Mouse (Mus musculus) heart, postnatal 0 days (tissue): Measurements from ENCODE around the gene Trim29. TPM values are rescaled to one million over a fixed set of nuclear protein-coding genes. Genes with fewer than 3 reads are reported as not detected.
A peak's percentile ranks its signal among the peaks of the same experiment; 100 is the strongest.

Source experiments
- ATAC-seq: fragments of 200-750 bp; cut with Nextera tagmentation; 2 replicates; pipeline ENCODE4 v1.8.0; 2017; ENCODE audit warnings: low read depth, moderate number of reproducible peaks, moderate library complexity; ENCODE audit not compliant: insufficient read depth
- DNase-seq: peaks from one replicate; pipeline ENCODE4 v3.0.0-alpha.2; 2016; ENCODE audit warnings: low spot score
- H3K27ac ChIP-seq: fragments of 300-500 bp; sonication (generic); 2 replicates; pipeline ENCODE4 v1.5.1; 2014; ENCODE audit warnings: low read depth, mild to moderate bottlenecking
- H3K27me3 ChIP-seq: fragments of 300-500 bp; sonication (generic); 2 replicates; pipeline ENCODE4 v1.6.1; 2014; ENCODE audit warnings: low read length, mixed read lengths; ENCODE audit not compliant: control insufficient read depth, insufficient read depth
- H3K36me3 ChIP-seq: fragments of 300-500 bp; sonication (generic); replicated peaks from 2 replicates; pipeline ENCODE4 v1.6.1; 2014; ENCODE audit warnings: low read length, mixed read lengths; ENCODE audit not compliant: control insufficient read depth, insufficient read depth
- H3K4me1 ChIP-seq: fragments of 300-500 bp; sonication (generic); 2 replicates; pipeline ENCODE4 v1.6.1; 2014; ENCODE audit warnings: antibody characterized with exemption; ENCODE audit not compliant: control insufficient read depth, insufficient read depth
- H3K4me2 ChIP-seq: fragments of 300-500 bp; sonication (generic); 2 replicates; pipeline ENCODE4 v1.6.1; 2014; ENCODE audit warnings: low read depth, mild to moderate bottlenecking, low read length, moderate library complexity
- H3K4me3 ChIP-seq: fragments of 300-500 bp; sonication (generic); 2 replicates; pipeline ENCODE4 v1.5.1; 2014; ENCODE audit warnings: low read depth, low read length
- H3K9ac ChIP-seq: fragments of 300-500 bp; sonication (generic); replicated peaks from 2 replicates; pipeline ENCODE4 v1.6.1; 2014; ENCODE audit warnings: low read depth, low read length, mixed read lengths
- H3K9me3 ChIP-seq: fragments of 300-500 bp; sonication (generic); replicated peaks from 2 replicates; pipeline ENCODE4 v1.6.1; 2016; ENCODE audit warnings: low read length; ENCODE audit not compliant: control insufficient read depth
- CTCF ChIP-seq: IDR thresholded peaks from 2 replicates; pipeline ENCODE4 v1.5.1; 2016; ENCODE audit warnings: antibody characterized with exemption, control low read depth, low read depth
- EP300 ChIP-seq: IDR thresholded peaks from 2 replicates; pipeline ENCODE4 v1.6.1; 2016; ENCODE audit warnings: antibody characterized with exemption, low read depth
- WGBS: fragments of 180-500 bp; shearing (Covaris S2); extraction: QIAGEN DNeasy Blood & Tissue Kit; methylation state at CpG from one replicate; pipeline ENCODE4 v1.1.7; 2014; 5-methylcytosine and 5-hydroxymethylcytosine counted together
- polyA plus RNA-seq: library from polyadenylated mRNA; unstranded; fragments of >200 nt; fragmentation: Nextera tagmentation; extraction: Ambion mirVana; gene quantifications from 2 replicates; pipeline ENCODE4 v1.2.1, GENCODE M21; 2015
- total RNA-seq: library from RNA; depleted of rRNA; stranded (reverse); fragments of >200 nt; gene quantifications from 2 replicates; pipeline ENCODE4 v1.2.3, GENCODE M21; 2014; ENCODE audit warnings: low replicate concordance

Gene Trim29
- total and polyA plus RNA-seq, 2 experiments from 2014 or later: 0.14 to 4.2 TPM

DNA sequence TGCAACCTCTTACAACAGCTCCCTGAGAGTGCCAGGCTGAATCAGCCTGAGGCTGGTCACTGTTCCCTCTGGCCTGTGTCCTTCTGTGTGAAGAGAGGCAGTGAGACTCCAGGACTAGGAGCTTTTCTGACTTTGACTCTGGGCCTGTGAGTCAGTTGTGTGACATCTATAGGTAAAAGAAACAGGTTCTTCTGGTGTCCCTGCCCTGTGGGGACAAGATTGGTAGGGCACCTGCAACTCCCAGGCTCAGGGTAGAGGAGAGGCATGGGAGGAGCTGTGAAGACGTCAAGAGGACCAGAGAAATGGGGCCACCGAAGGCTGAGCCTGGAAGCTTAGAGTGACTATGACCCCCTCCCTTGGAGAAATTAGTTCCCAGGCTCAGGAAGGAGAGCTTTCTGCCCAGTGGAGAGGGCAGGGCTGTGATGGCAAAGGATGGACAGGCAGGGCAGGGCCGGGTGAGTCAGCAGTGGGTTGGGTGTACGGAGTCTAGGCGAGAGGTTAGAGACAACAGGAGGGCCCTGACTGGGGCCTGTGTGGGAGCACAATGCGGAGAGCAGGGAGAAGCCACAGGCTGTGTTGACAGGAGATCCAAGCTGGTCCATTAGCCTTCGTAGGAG lies 15.5 kb downstream of the Trim29 start:
- Histone ChIP-seq H3K9ac (no peak overlapping the region), H3K36me3 (no peaks in the 10 kb centered on the region), H3K27me3 (peaks cover 5% of the 10 kb centered on the region; the same call in 1 of the 2 replicates), H3K4me3 (no peak overlapping the region), H3K4me1 (no peaks in the 10 kb centered on the region), H3K27ac (no peak overlapping the region), H3K9me3 (no peaks in the 10 kb centered on the region), H3K4me2 (no peak overlapping the region)
- ATAC-seq: no peak
- DNase-seq: no peak
- 53% methylated on average over 7 of the region's 7 CpGs for WGBS
- TF ChIP-seq CTCF: no peak
- TF ChIP-seq EP300: no peak

GRCm38 (mm10) chr9:43327182-43328129 lies 16.8 kb downstream of the Trim29 start:
- Histone ChIP-seq H3K27me3 (peaks cover 5% of the 10 kb centered on the region; the same call in 1 of the 2 replicates), H3K4me1 (no peaks in the 10 kb centered on the region), H3K4me2 (no peak overlapping the region), H3K9ac (no peak overlapping the region), H3K27ac (no peak overlapping the region), H3K9me3 (no peaks in the 10 kb centered on the region), H3K4me3 (no peak overlapping the region), H3K36me3 (no peaks in the 10 kb centered on the region)
- ATAC-seq (no peak), DNase-seq (no peak)
- 42% methylated on average over 21 of the region's 21 CpGs for WGBS
- no peak for TF ChIP-seq EP300
- no peak; the same call in 1 of the 2 replicates for TF ChIP-seq CTCF

DNA sequence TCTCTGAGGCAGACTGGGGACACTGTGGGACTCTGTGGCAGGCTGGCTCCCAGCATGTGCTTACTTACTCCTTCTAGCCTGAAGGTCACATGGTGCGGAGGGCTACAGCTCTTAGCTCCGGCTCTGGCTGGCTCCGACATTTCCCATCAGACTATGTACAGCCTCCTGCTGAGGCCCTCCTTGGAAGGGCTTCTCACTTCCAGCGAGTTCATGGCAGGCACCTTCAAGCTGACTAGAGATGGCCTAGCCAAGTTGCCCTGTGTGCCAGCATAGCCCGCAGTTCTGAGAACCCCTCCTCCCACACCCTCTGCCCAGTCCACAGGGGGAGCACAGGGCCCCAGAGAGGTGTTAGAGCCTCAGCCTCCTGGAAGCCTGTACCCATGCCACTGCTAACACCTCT lies 19.8 kb downstream of the Trim29 start:
- ATAC-seq (no peak), DNase-seq (no peak)
- Histone ChIP-seq H3K4me3 (no peak overlapping the region), H3K27ac (no peak overlapping the region), H3K9ac (no peak overlapping the region), H3K9me3 (no peaks in the 10 kb centered on the region), H3K4me2 (no peak overlapping the region), H3K36me3 (no peaks in the 10 kb centered on the region), H3K4me1 (no peaks in the 10 kb centered on the region), H3K27me3 (peaks cover 5% of the 10 kb centered on the region; the same call in 1 of the 2 replicates)
- WGBS: 39% methylated on average over 5 of the region's 5 CpGs
- TF ChIP-seq EP300 (no peak), CTCF (no peak)

DNA sequence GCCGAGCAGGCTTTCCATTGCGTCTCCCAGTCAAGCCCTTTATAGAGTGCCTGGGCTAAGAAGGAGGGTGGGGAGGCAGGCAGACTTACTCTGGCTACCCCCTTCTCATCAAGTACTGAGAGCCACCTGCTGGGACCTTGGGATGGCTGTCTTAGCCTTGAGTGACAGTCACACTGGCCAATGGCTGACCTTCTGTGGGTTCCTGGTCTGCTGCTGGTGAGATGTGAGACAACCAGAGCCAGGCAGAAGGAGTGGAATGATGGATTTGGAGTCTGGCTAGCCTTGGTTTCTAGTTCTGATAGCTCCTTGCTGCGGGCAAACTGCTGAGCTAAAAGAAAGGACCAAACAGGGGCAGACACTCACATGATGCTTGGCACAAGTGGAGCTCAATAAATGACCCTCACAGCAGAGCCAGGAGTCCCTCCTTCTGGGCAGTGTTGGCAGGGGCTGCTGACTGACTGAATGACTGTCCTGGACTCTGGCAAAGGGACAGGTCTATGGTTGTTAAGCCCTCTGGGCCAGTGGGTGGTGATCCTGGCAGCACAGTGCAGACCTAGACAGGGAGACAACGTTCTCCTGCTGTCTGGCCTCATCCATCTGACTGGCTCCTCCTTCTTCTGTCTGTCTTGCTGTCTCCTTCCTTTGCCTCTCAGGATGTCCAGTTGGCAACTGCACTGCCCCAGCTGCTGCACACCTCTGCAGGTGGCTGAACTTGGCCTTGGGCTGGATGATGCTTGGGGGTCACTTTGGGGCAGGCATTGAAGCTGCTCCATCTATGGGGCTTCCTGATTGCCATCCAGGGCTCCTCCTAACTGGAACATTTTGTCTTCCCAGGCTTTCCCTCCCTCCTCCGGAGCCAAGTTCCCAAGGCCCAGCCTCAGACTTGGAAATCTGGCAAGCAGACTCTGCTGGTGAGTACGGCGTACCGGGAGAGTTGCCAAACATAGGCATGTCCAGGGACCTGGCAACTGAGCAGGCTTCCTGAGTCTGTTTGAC lies 21.1 kb downstream of the Trim29 start:
- no peaks in the 10 kb centered on the region for H3K4me1 ChIP-seq
- no peak overlapping the region for H3K9ac ChIP-seq
- TF ChIP-seq EP300 (no peak), CTCF (no peak)
- WGBS: 48% methylated on average over 8 of the region's 8 CpGs
- peaks cover 5% of the 10 kb centered on the region; the same call in 1 of the 2 replicates for H3K27me3 ChIP-seq
- H3K4me2 ChIP-seq: no peak overlapping the region
- H3K27ac ChIP-seq: no peak overlapping the region
- no peaks in the 10 kb centered on the region for H3K36me3 ChIP-seq
- DNase-seq: peak; percentile 23
- H3K9me3 ChIP-seq: no peaks in the 10 kb centered on the region
- no peak for ATAC-seq
- no peak overlapping the region for H3K4me3 ChIP-seq

DNA sequence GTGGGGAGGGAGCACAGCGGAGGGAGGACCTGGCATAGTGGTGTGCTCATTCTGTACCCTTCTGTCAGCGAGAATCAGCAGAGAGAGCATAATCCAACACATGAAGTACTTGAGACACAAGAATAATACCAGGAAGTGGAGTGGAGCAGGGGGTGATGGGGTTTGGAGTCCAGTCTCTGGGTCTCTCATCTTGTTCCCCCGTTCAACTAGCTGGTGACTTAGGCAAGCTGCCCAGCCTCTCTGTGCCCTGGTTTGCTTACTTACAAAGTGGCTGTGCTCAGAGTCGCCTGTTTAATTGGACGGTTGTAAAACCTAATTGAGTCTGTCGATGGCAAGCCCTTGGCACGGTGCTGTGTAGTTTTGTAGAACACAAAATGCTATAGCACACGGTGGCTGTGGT lies 23.8 kb downstream of the Trim29 start:
- ATAC-seq (no peak), DNase-seq (no peak)
- TF ChIP-seq CTCF (no peak), EP300 (no peak)
- Histone ChIP-seq H3K9me3 (no peaks in the 10 kb centered on the region), H3K9ac (no peak overlapping the region), H3K36me3 (no peaks in the 10 kb centered on the region), H3K27ac (no peak overlapping the region), H3K4me3 (no peak overlapping the region), H3K4me2 (no peak overlapping the region), H3K4me1 (no peaks in the 10 kb centered on the region), H3K27me3 (peaks cover 5% of the 10 kb centered on the region; the same call in 1 of the 2 replicates)
- 64% methylated on average over 8 of the region's 8 CpGs for WGBS
